Mouse (Mus musculus) heart, postnatal 0 days (tissue): ENCODE results near the gene Dapk2.

ENCODE experiments used
- CTCF ChIP-seq: IDR thresholded peaks from 2 replicates; pipeline ENCODE4 v1.5.1; 2016; ENCODE audit warnings: antibody characterized with exemption, control low read depth, low read depth
- EP300 ChIP-seq: IDR thresholded peaks from 2 replicates; pipeline ENCODE4 v1.6.1; 2016; ENCODE audit warnings: antibody characterized with exemption, low read depth

DNA sequence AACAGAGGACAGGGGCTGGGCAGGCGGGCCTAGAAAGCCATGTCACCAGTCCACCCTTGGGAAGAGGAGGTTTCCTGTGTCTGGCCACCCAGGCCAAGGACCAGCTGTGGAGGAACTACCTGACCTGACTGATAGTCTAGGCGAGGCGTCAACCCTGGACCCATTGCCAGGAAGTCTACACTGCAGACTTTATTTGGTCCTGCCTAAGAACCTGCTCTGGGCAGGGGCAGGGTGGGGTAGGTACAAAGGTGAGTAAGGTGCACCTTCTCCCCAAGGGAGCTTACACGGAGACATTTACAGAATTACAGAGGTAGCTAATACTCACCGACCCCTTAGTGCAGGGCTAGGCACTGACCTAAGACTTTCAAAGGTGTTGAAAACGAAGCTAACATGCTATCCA lies 4.4 kb upstream of the Dapk2 start:
- no peak for TF ChIP-seq CTCF
- no peak for TF ChIP-seq EP300
